Mouse (Mus musculus) intestine, embryonic 14.5 days (tissue): ENCODE measurements around the gene Fam69b. TPM values are rescaled to one million over a fixed set of nuclear protein-coding genes. Genes with fewer than 3 reads are reported as not detected.

Experiments used
- ATAC-seq: fragments of 200-750 bp; cut with Nextera tagmentation; replicated peaks from 2 replicates; pipeline ENCODE4 v1.8.0; 2017; ENCODE audit warnings: low read depth, moderate number of reproducible peaks, moderate TSS enrichment, moderate library complexity; ENCODE audit not compliant: low FRiP score, low TSS enrichment
- DNase-seq: peaks from one replicate; pipeline ENCODE4 v3.0.0-alpha.2; 2018; ENCODE audit warnings: low spot score
- H3K27ac ChIP-seq: fragments of 300-500 bp; sonication (generic); 2 replicates; pipeline ENCODE4 v1.5.1; 2014; ENCODE audit warnings: low read depth, mild to moderate bottlenecking, control low read depth
- H3K27me3 ChIP-seq: fragments of 300-500 bp; sonication (generic); replicated peaks from 2 replicates; pipeline ENCODE4 v1.6.1; 2014; ENCODE audit warnings: low read length, control low read depth; ENCODE audit not compliant: control insufficient read depth, insufficient read depth
- H3K36me3 ChIP-seq: fragments of 300-500 bp; sonication (generic); 2 replicates; pipeline ENCODE4 v1.6.1; 2014; ENCODE audit warnings: low read length, control low read depth; ENCODE audit not compliant: control insufficient read depth, insufficient read depth
- H3K4me1 ChIP-seq: fragments of 300-500 bp; sonication (generic); replicated peaks from 2 replicates; pipeline ENCODE4 v1.6.1; 2014; ENCODE audit warnings: low read length, control low read depth, mixed read lengths; ENCODE audit not compliant: control insufficient read depth, insufficient read depth
- H3K4me2 ChIP-seq: fragments of 300-500 bp; sonication (generic); 2 replicates; pipeline ENCODE4 v1.6.1; 2014; ENCODE audit warnings: low read length
- H3K4me3 ChIP-seq: fragments of 300-500 bp; sonication (generic); 2 replicates; pipeline ENCODE4 v1.5.1; 2014; ENCODE audit warnings: low read depth, low read length, control low read depth, mixed read lengths
- H3K9ac ChIP-seq: fragments of 300-500 bp; sonication (generic); 2 replicates; pipeline ENCODE4 v1.6.1; 2014; ENCODE audit warnings: mild to moderate bottlenecking, low read length
- H3K9me3 ChIP-seq: fragments of 300-500 bp; sonication (generic); 2 replicates; pipeline ENCODE4 v1.6.1; 2016; ENCODE audit warnings: low read length, control low read depth; ENCODE audit not compliant: control insufficient read depth
- WGBS: fragments of 180-500 bp; shearing (Covaris S2); extraction: QIAGEN DNeasy Blood & Tissue Kit; methylation state at CpG from one replicate; pipeline ENCODE4 v1.1.7; 2014; 5-methylcytosine and 5-hydroxymethylcytosine counted together
- polyA plus RNA-seq: library from polyadenylated mRNA; unstranded; fragments of >200 nt; fragmentation: Nextera tagmentation; extraction: Ambion mirVana; gene quantifications from 2 replicates; pipeline ENCODE4 v1.2.1, GENCODE M21; 2014

Gene Fam69b
- polyA plus RNA-seq, 1 experiment from 2014 or later = 41.3 TPM

GRCm38 (mm10) chr2:26635489-26636324, 7.5 kb downstream of the Fam69b start:
- 72% methylated on average over 21 of the region's 21 CpGs for WGBS
- ATAC-seq = no peak
- no peak for DNase-seq
- Histone ChIP-seq H3K27me3 (no peaks in the 10 kb centered on the region), H3K4me3 (no peak overlapping the region), H3K4me1 (peaks cover 24% of the 10 kb centered on the region), H3K9me3 (no peaks in the 10 kb centered on the region), H3K9ac (no peak overlapping the region), H3K36me3 (peaks cover 50% of the 10 kb centered on the region), H3K4me2 (no peak overlapping the region), H3K27ac (no peak overlapping the region)

- Histone ChIP-seq H3K4me2 (no peak overlapping the region), H3K4me3 (no peak overlapping the region), H3K36me3 (peaks cover 50% of the 10 kb centered on the region), H3K27ac (no peak overlapping the region), H3K4me1 (peaks cover 23% of the 10 kb centered on the region), H3K9ac (no peak overlapping the region), H3K9me3 (no peaks in the 10 kb centered on the region), H3K27me3 (no peaks in the 10 kb centered on the region)
- WGBS = 47% methylated on average over 2 of the region's 2 CpGs
- ATAC-seq (no peak), DNase-seq (no peak)
Observed at GRCm38 (mm10) chr2:26636325-26636635, 8.0 kb downstream of the Fam69b start.

DNA sequence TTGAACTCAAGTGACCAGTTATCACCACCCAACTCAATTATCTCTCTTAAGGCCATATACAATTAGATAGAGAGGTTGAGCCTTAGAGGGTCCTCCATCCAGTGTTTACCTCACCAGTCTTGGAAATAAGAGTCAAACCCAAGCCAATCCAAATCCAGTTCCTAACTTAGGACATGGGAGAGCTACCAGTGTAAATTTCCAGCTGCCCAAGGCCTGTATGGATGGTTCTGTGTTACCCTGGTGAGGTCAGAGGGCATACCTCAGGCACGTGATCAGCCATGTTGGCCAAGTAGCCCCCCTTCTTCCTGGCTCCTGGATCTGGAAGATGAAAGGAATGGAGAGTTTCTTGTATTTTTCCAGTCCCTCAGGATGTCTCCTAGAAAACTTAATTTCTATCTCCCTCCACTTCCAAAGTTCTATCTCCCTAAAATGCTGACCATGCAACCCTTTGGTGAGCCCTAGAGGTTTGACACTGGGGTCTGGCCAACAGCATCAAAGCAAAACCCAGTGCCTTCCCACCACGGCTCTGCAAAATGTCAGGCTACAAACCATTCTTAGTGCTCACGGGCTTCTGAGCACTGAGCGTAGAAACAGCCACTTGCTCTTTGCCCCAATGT, 9.2 kb downstream of the Fam69b start:
- Histone ChIP-seq H3K4me2 (no peak overlapping the region), H3K27me3 (no peaks in the 10 kb centered on the region), H3K36me3 (peaks cover 50% of the 10 kb centered on the region), H3K4me3 (no peak overlapping the region), H3K9ac (no peak overlapping the region), H3K27ac (no peak overlapping the region), H3K9me3 (no peaks in the 10 kb centered on the region), H3K4me1 (peaks cover 23% of the 10 kb centered on the region)
- ATAC-seq (no peak), DNase-seq (no peak)
- WGBS = 71% methylated on average over 4 of the region's 4 CpGs

DNA sequence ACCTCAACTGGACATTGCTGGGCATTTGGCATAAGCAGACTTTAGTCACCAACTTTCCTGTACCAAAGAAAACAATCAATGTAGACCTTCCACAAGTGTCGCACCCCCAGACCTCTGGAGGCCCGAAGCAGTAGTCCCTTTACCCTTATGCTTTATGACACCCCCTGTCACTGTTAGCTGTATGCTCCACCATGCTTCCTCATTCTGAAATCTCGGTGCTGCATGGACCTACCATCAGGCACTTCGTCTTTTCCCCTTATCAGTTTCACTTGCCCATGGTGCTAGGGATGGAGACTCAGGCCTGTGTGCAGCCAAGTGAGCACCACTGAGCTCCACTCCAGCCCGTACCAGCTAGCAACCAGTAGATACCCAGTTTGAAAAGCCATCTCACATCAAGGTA, 9.8 kb downstream of the Fam69b start:
- peaks cover 50% of the 10 kb centered on the region for H3K36me3 ChIP-seq
- ATAC-seq (no peak), DNase-seq (no peak)
- H3K9ac ChIP-seq = no peak overlapping the region
- H3K4me2 ChIP-seq = peak overlapping the region; percentile 91
- WGBS = 84% methylated on average over 5 of the region's 5 CpGs
- H3K4me3 ChIP-seq = peak overlapping the region; percentile 97
- H3K9me3 ChIP-seq = no peaks in the 10 kb centered on the region
- no peaks in the 10 kb centered on the region for H3K27me3 ChIP-seq
- peaks cover 23% of the 10 kb centered on the region for H3K4me1 ChIP-seq
- no peak overlapping the region for H3K27ac ChIP-seq

DNA sequence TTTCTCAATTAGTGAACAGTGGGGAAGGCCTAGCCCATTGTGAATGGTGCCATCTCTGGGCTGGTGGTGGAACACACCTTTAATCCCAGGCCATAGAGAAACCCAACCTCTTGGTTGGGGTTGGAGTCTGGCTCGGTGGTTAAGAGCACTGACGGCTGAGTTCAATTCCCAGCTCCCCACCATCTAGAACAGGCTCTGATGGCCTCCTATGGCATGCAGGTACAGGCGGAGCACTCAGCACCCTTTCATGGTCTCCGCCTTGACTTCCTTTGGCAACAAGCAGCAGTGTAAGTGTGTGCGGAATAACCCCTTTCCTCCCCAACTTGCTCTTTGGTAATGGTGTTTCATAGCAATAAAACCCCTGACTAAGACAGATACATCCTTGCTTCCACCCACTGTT, 10.3 kb downstream of the Fam69b start:
- H3K4me1 ChIP-seq = peaks cover 23% of the 10 kb centered on the region
- ATAC-seq = no peak
- peaks cover 50% of the 10 kb centered on the region for H3K36me3 ChIP-seq
- WGBS = 79% methylated on average over 5 of the region's 5 CpGs
- H3K27me3 ChIP-seq = no peaks in the 10 kb centered on the region
- H3K9me3 ChIP-seq = no peaks in the 10 kb centered on the region
- H3K4me3 ChIP-seq = peak overlapping the region; percentile 97
- no peak overlapping the region for H3K27ac ChIP-seq
- peak overlapping the region; percentile 97 for H3K9ac ChIP-seq
- peak overlapping the region; percentile 91 for H3K4me2 ChIP-seq
- no peak for DNase-seq

GRCm38 (mm10) chr2:26639083-26639482, 10.8 kb downstream of the Fam69b start:
- peaks cover 49% of the 10 kb centered on the region for H3K36me3 ChIP-seq
- peak overlapping the region; percentile 76; the same call in 1 of the 2 replicates for H3K27ac ChIP-seq
- peaks cover 23% of the 10 kb centered on the region for H3K4me1 ChIP-seq
- H3K4me3 ChIP-seq = peak overlapping the region; percentile 97
- ATAC-seq = 0 out of 2 replicates have a peak, but pooled peaks have one; percentile 30
- DNase-seq = no peak
- WGBS = 5% methylated on average over 8 of the region's 8 CpGs
- H3K27me3 ChIP-seq = no peaks in the 10 kb centered on the region
- peak overlapping the region; percentile 91 for H3K4me2 ChIP-seq
- H3K9ac ChIP-seq = peak overlapping the region; percentile 97
- H3K9me3 ChIP-seq = no peaks in the 10 kb centered on the region

GRCm38 (mm10) chr2:26639838-26640830, 11.9 kb downstream of the Fam69b start:
- H3K4me2 ChIP-seq = peak overlapping the region; percentile 91
- H3K27ac ChIP-seq = peak overlapping the region; percentile 76
- H3K4me1 ChIP-seq = peaks cover 23% of the 10 kb centered on the region
- H3K4me3 ChIP-seq = peak overlapping the region; percentile 97
- ATAC-seq (peak; percentile 85), DNase-seq (peak; percentile 100)
- H3K36me3 ChIP-seq = peaks cover 38% of the 10 kb centered on the region
- peak overlapping the region; percentile 97 for H3K9ac ChIP-seq
- no peaks in the 10 kb centered on the region for H3K27me3 ChIP-seq
- H3K9me3 ChIP-seq = no peaks in the 10 kb centered on the region
- WGBS = 5% methylated on average over 49 of the region's 49 CpGs

DNA sequence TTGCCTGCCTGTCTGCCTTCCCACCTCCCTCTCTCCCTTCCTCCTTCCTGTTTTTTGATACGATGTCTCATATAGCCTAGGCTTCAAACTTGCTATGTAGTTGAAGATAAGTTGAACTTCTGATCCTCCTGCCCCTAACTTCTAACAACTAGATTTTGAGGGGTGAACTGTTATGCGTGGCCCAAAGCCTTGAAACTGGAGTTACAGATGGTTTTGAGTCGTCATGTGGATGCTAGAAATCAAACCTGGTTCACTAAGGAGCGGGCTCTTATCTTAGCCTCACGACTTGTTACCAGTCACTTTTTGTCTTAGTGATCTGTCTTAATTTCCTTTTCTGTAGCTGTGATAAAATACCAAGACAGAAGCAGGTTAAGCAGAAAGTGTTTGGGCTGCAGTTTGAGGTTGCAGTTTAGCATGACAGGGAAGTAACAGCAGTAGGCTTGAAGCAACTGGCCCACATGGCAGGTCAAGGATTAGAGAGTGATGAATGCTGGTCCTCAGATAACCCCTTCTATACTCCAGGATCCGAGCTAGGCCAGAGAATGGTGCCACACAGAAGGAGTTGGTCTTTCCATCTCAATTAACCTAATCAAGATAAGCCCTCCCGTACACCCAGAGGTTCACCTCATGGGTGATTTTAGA, 12.9 kb downstream of the Fam69b start:
- Histone ChIP-seq H3K4me3 (no peak overlapping the region), H3K4me2 (no peak overlapping the region), H3K27ac (peak overlapping the region; percentile 54; the same call in 1 of the 2 replicates), H3K36me3 (peaks cover 28% of the 10 kb centered on the region), H3K9ac (no peak overlapping the region), H3K4me1 (peaks cover 23% of the 10 kb centered on the region), H3K27me3 (no peaks in the 10 kb centered on the region), H3K9me3 (no peaks in the 10 kb centered on the region)
- 70% methylated on average over 7 of the region's 7 CpGs for WGBS
- DNase-seq (no peak), ATAC-seq (no peak)
